Mouse (Mus musculus): ENCODE measurements around the gene Cntnap1.

Cntnap1 gene

DNA sequence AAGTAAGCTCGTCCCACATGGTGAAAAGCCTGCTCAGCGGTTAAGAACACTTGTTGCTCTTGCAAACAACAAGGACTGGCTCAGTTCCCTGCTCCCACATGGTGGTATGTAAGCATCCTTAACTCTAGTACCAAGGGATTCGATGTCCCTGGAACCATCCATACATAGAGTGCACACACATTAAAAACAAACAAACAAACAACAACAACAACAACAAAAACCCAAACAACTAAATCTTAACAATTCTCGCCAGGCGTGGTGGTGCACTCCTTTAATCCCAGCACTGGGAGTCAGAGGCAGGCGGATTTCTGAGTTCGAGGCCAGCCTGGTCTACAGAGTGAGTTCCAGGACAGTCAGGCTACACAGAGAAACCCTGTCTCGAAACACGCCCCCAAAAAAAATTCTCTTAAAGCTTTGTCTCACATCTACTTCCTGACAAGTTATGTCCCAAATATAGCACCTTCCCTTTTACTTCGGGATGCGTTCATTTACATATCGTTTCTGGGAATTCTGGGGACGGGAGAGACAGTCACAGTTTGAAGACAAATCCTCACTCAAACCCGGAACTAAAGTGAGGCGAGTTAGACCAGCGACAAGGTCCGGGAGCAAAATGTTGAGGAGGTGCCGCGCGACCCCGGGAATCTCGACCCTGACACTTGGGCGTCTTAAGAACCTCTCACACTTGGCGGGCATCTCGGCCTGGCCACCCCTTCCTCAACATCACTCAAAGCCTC lies 55.2 kb downstream of the Cntnap1 start:
- no peak for DNase-seq

GRCm38 (mm10) chr11:101226065-101226701 lies 55.9 kb downstream of the Cntnap1 start, which contains the start of gene Ezh1:
Gene Ezh1 (minus strand): TSS chr11:101226463.
- DNase-seq = peak; percentile 97

GRCm38 (mm10) chr11:101229361-101229900 lies 59.1 kb downstream of the Cntnap1 start:
- DNase-seq = peak; percentile 45

DNA sequence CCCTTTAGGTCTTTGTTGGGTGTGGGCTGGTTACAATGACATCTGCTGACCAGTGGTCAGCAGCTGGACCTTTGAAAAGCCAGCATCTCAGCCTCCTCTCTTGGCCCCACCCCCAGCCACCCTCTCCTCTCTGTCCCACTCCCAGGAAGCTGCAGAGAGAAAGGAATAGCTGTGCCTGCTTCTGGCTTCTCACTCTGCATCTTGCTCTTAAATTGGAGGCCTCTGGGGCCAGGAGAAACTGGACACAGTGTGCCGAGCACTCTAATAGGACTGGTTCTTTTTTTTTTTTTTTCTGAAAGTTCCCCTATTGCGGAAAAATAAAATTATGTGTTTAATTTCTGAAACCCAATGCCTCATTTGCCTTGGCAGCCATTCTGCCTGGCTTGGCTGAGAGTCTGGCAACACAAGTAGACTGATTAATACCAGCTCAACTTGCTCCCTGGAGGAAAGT lies 59.8 kb downstream of the Cntnap1 start:
- peak; percentile 42 for DNase-seq

DNA sequence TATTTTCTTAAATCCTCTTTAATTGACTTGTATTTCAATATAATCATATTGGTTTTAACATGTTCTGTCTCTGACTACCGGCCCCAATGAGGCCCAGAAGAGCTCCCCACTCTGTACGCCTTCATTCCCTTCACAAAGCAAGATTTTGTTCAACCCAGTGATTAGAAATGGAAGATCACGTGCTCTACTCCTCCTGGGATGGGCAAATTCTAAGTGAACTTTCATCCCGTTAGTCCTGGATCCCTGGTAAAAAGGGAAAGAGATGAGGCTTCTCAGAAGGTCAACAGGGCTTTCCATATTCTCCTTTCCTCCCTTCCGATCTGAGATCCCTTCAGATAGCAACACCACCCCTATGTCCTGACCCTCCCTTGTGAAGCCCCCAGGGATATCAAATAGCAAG lies 60.2 kb downstream of the Cntnap1 start:
- no peak for DNase-seq

- DNase-seq = peak; percentile 85
These were observed 60.9 kb downstream of the Cntnap1 start for GRCm38 (mm10) chr11:101230991-101231871.

- DNase-seq = peak; percentile 71
These were observed 61.9 kb downstream of the Cntnap1 start for GRCm38 (mm10) chr11:101232010-101232839.

DNA sequence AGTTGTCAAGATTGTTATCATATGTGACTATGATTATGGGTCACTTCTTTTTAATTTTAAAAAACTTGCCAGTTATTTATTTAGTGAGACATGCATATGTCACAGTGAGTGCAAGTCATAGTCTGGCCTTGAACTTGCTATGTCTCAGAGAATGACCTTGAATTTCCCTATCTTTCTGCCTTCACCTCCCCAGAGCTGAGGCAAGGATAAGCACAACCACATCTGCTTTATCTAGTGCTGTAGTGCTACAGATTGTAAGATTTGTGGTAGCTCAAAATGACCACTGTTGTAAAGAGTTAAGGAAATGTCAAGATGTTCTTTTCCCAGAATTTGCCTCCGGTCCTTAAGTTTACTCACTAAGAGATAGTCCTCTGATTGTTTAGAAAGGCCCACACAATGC lies 62.9 kb downstream of the Cntnap1 start:
- no peak for DNase-seq

- no peak for DNase-seq
These were observed 63.8 kb downstream of the Cntnap1 start for GRCm38 (mm10) chr11:101234124-101234523.

- no peak for DNase-seq
These were observed 65.1 kb downstream of the Cntnap1 start for GRCm38 (mm10) chr11:101235429-101235828.

GRCm38 (mm10) chr11:101236782-101237181 lies 66.5 kb downstream of the Cntnap1 start:
- no peak for DNase-seq

- DNase-seq = peak; percentile 32
These were observed 67.8 kb downstream of the Cntnap1 start for GRCm38 (mm10) chr11:101238071-101238647.

All from kidney, postnatal 14 days (tissue).